Mouse (Mus musculus) ovary, postnatal 14 days (tissue): ENCODE data around the gene Marveld1.

ENCODE experiments used
- DNase-seq: peaks from one replicate; pipeline ENCODE4 v3.0.0; 2022; ENCODE audit warnings: low spot score

Marveld1 gene

GRCm38 (mm10) chr19:42147170-42147768 is at the start of gene Marveld1:
Marveld1 (plus strand) TSS chr19:42147400.
- peak; percentile 69 for DNase-seq

- DNase-seq = no peak
Observed at GRCm38 (mm10) chr19:42099406-42099805, 47.8 kb upstream of the Marveld1 start.

- DNase-seq = no peak
Observed at GRCm38 (mm10) chr19:42104681-42105080, 42.5 kb upstream of the Marveld1 start.

- DNase-seq = no peak
Observed at GRCm38 (mm10) chr19:42115783-42116335, 31.3 kb upstream of the Marveld1 start.

- no peak for DNase-seq
Observed at GRCm38 (mm10) chr19:42118142-42118541, 29.1 kb upstream of the Marveld1 start.

- no peak for DNase-seq
Observed at GRCm38 (mm10) chr19:42118596-42118995, 28.6 kb upstream of the Marveld1 start.

GRCm38 (mm10) chr19:42120451-42120850 is 26.7 kb upstream of the Marveld1 start:
- DNase-seq = no peak

- DNase-seq = no peak
Observed at GRCm38 (mm10) chr19:42124684-42125083, 22.5 kb upstream of the Marveld1 start.

GRCm38 (mm10) chr19:42125501-42126218 is 21.5 kb upstream of the Marveld1 start:
- DNase-seq = no peak

GRCm38 (mm10) chr19:42126219-42126605 is 21.0 kb upstream of the Marveld1 start:
- DNase-seq = no peak

GRCm38 (mm10) chr19:42127024-42127423 is 20.2 kb upstream of the Marveld1 start:
- DNase-seq = no peak

GRCm38 (mm10) chr19:42128052-42128740 is 19.0 kb upstream of the Marveld1 start:
- DNase-seq = peak; percentile 28

- DNase-seq = peak; percentile 87
Observed at GRCm38 (mm10) chr19:42128787-42129508, 18.3 kb upstream of the Marveld1 start, which contains the start of gene Avpi1. Avpi1 (minus strand) TSS chr19:42129059.

- no peak for DNase-seq
Observed at GRCm38 (mm10) chr19:42129509-42130293, 17.5 kb upstream of the Marveld1 start.

- no peak for DNase-seq
Observed at GRCm38 (mm10) chr19:42130294-42130606, 16.9 kb upstream of the Marveld1 start.

GRCm38 (mm10) chr19:42131101-42131500 is 16.1 kb upstream of the Marveld1 start:
- DNase-seq = no peak

- no peak for DNase-seq
Observed at GRCm38 (mm10) chr19:42135070-42135469, 12.1 kb upstream of the Marveld1 start.

- no peak for DNase-seq
Observed at GRCm38 (mm10) chr19:42136126-42136525, 11.1 kb upstream of the Marveld1 start.

GRCm38 (mm10) chr19:42137167-42137672 is 10.0 kb upstream of the Marveld1 start:
- DNase-seq = no peak

GRCm38 (mm10) chr19:42138517-42139285 is 8.5 kb upstream of the Marveld1 start:
- no peak for DNase-seq
